Mouse (Mus musculus): Measurements from ENCODE around the gene Pank1.

DNA sequence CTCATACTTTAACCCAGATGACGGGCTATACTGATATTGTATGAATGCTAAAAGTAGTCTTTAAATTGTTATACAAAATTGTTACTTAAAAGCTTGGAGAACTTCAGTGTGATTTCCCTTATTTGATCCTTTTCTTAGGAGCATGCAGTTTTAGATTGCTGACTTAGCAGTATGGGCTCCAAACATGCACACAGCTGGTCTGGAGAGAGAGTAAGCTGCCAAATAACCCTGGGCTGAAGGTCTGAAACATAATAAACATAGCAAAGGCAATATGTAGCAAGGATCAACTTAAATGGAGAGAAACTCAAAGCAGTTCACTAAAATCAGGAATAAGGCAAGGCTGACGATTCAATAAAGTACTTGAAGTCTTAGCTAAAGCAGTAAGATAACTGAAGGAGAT, 96.8 kb downstream of the Pank1 start:
- TF ChIP-seq POU5F1 (IDR thresholded peaks at IDR 0.05; ENCODE audit: borderline replicate concordance, low read length) (no peak), CTCF (conservative IDR thresholded peaks at IDR 0.05; ENCODE audit: low read length) (no peak)

Measured in E14TG2a.4 (cell line).